Mouse (Mus musculus): ENCODE data around the gene Igsf9b. TPM values are rescaled to one million over a fixed set of nuclear protein-coding genes. Genes with fewer than 3 reads are reported as not detected.

The Igsf9b gene
- polyA plus RNA-seq, 1 experiment from 2014 or later: 2.8 TPM

- no peak overlapping the region for H3K4me2 ChIP-seq (replicated peaks; ENCODE audit: low read depth, low read length)
- no peaks in the 10 kb centered on the region for H3K9me3 ChIP-seq (ENCODE audit: low read length)
- 37% methylated on average over 5 of the region's 5 CpGs for WGBS
- peaks cover 3% of the 10 kb centered on the region for H3K4me1 ChIP-seq (ENCODE audit: insufficient read depth, low read length)
- no peak overlapping the region for H3K4me3 ChIP-seq (ENCODE audit: low read length)
- H3K27me3 ChIP-seq (ENCODE audit: insufficient read depth, low read length): no peaks in the 10 kb centered on the region; the same call in 1 of the 2 replicates
- no peak overlapping the region for H3K9ac ChIP-seq (replicated peaks; ENCODE audit: low read length)
- ATAC-seq (ENCODE audit: low FRiP score, low TSS enrichment): no peak
- H3K27ac ChIP-seq (ENCODE audit: low read length): no peak overlapping the region
- H3K36me3 ChIP-seq (ENCODE audit: insufficient read depth, low read length): no peaks in the 10 kb centered on the region
These were observed 11.6 kb upstream of the Igsf9b start for GRCm38 (mm10) chr9:27287419-27287818.

GRCm38 (mm10) chr9:27288442-27288841 lies 10.6 kb upstream of the Igsf9b start:
- Histone ChIP-seq H3K4me3 (ENCODE audit: low read length) (no peak overlapping the region), H3K4me1 (ENCODE audit: insufficient read depth, low read length) (peaks cover 3% of the 10 kb centered on the region), H3K9me3 (ENCODE audit: low read length) (no peaks in the 10 kb centered on the region), H3K9ac (replicated peaks; ENCODE audit: low read length) (no peak overlapping the region), H3K27ac (ENCODE audit: low read length) (no peak overlapping the region), H3K36me3 (ENCODE audit: insufficient read depth, low read length) (no peaks in the 10 kb centered on the region), H3K27me3 (ENCODE audit: insufficient read depth, low read length) (peaks cover 4% of the 10 kb centered on the region), H3K4me2 (replicated peaks; ENCODE audit: low read depth, low read length) (no peak overlapping the region)
- WGBS: 41% methylated on average over 7 of the region's 7 CpGs
- ATAC-seq (ENCODE audit: low FRiP score, low TSS enrichment): no peak

GRCm38 (mm10) chr9:27289543-27290308 lies 9.3 kb upstream of the Igsf9b start:
- H3K27me3 ChIP-seq (ENCODE audit: insufficient read depth, low read length): peaks cover 7% of the 10 kb centered on the region
- H3K27ac ChIP-seq (ENCODE audit: low read length): no peak overlapping the region
- WGBS: 38% methylated on average over 7 of the region's 7 CpGs
- ATAC-seq (ENCODE audit: low FRiP score, low TSS enrichment): peak; percentile 61; the same call in 1 of the 2 replicates
- peaks cover 3% of the 10 kb centered on the region for H3K4me1 ChIP-seq (ENCODE audit: insufficient read depth, low read length)
- H3K9me3 ChIP-seq (ENCODE audit: low read length): no peaks in the 10 kb centered on the region
- no peak overlapping the region for H3K9ac ChIP-seq (replicated peaks; ENCODE audit: low read length)
- no peak overlapping the region for H3K4me2 ChIP-seq (replicated peaks; ENCODE audit: low read depth, low read length)
- no peaks in the 10 kb centered on the region for H3K36me3 ChIP-seq (ENCODE audit: insufficient read depth, low read length)
- no peak overlapping the region for H3K4me3 ChIP-seq (ENCODE audit: low read length)

GRCm38 (mm10) chr9:27294380-27294779 lies 4.6 kb upstream of the Igsf9b start:
- no peak overlapping the region for H3K4me2 ChIP-seq (replicated peaks; ENCODE audit: low read depth, low read length)
- H3K36me3 ChIP-seq (ENCODE audit: insufficient read depth, low read length): no peaks in the 10 kb centered on the region
- H3K9ac ChIP-seq (replicated peaks; ENCODE audit: low read length): no peak overlapping the region
- WGBS: 70% methylated on average over 4 of the region's 4 CpGs
- H3K4me3 ChIP-seq (ENCODE audit: low read length): no peak overlapping the region
- peaks cover under 1% of the 10 kb centered on the region; the same call in 1 of the 2 replicates for H3K4me1 ChIP-seq (ENCODE audit: insufficient read depth, low read length)
- no peaks in the 10 kb centered on the region for H3K9me3 ChIP-seq (ENCODE audit: low read length)
- no peak for ATAC-seq (ENCODE audit: low FRiP score, low TSS enrichment)
- no peak overlapping the region for H3K27ac ChIP-seq (ENCODE audit: low read length)
- peaks cover 20% of the 10 kb centered on the region for H3K27me3 ChIP-seq (ENCODE audit: insufficient read depth, low read length)

GRCm38 (mm10) chr9:27299286-27300187 lies 533 bp downstream of the Igsf9b start:
- Histone ChIP-seq H3K4me3 (ENCODE audit: low read length) (peak overlapping the region; percentile 75), H3K4me1 (ENCODE audit: insufficient read depth, low read length) (peaks cover 15% of the 10 kb centered on the region; the same call in 1 of the 2 replicates), H3K27me3 (ENCODE audit: insufficient read depth, low read length) (peaks cover 37% of the 10 kb centered on the region), H3K9ac (replicated peaks; ENCODE audit: low read length) (peak overlapping the region; percentile 56), H3K4me2 (replicated peaks; ENCODE audit: low read depth, low read length) (peak overlapping the region; percentile 79), H3K9me3 (ENCODE audit: low read length) (no peaks in the 10 kb centered on the region), H3K36me3 (ENCODE audit: insufficient read depth, low read length) (no peaks in the 10 kb centered on the region), H3K27ac (ENCODE audit: low read length) (no peak overlapping the region)
- 0% methylated on average over 68 of the region's 68 CpGs for WGBS
- no peak; the same call in none of the 2 replicates for ATAC-seq (ENCODE audit: low FRiP score, low TSS enrichment)

- H3K27me3 ChIP-seq (ENCODE audit: insufficient read depth, low read length): peaks cover 37% of the 10 kb centered on the region
- no peaks in the 10 kb centered on the region for H3K36me3 ChIP-seq (ENCODE audit: insufficient read depth, low read length)
- H3K4me2 ChIP-seq (replicated peaks; ENCODE audit: low read depth, low read length): peak overlapping the region; percentile 79
- H3K9me3 ChIP-seq (ENCODE audit: low read length): no peaks in the 10 kb centered on the region
- under 1% methylated on average over 32 of the region's 32 CpGs for WGBS
- no peak overlapping the region for H3K27ac ChIP-seq (ENCODE audit: low read length)
- peak overlapping the region; percentile 75 for H3K4me3 ChIP-seq (ENCODE audit: low read length)
- peak overlapping the region; percentile 56 for H3K9ac ChIP-seq (replicated peaks; ENCODE audit: low read length)
- no peak for ATAC-seq (ENCODE audit: low FRiP score, low TSS enrichment)
- H3K4me1 ChIP-seq (ENCODE audit: insufficient read depth, low read length): peaks cover 15% of the 10 kb centered on the region; the same call in 1 of the 2 replicates
These were observed 1.2 kb downstream of the Igsf9b start for GRCm38 (mm10) chr9:27300188-27300691.

GRCm38 (mm10) chr9:27300698-27301097 lies 1.7 kb downstream of the Igsf9b start:
- 8% methylated on average over 4 of the region's 4 CpGs for WGBS
- no peak overlapping the region; the same call in 1 of the 2 replicates for H3K9ac ChIP-seq (replicated peaks; ENCODE audit: low read length)

GRCm38 (mm10) chr9:27301486-27301885 lies 2.5 kb downstream of the Igsf9b start:
- Histone ChIP-seq H3K36me3 (ENCODE audit: insufficient read depth, low read length) (no peaks in the 10 kb centered on the region), H3K4me1 (ENCODE audit: insufficient read depth, low read length) (peaks cover 15% of the 10 kb centered on the region; the same call in 1 of the 2 replicates), H3K4me2 (replicated peaks; ENCODE audit: low read depth, low read length) (no peak overlapping the region), H3K9me3 (ENCODE audit: low read length) (no peaks in the 10 kb centered on the region), H3K27me3 (ENCODE audit: insufficient read depth, low read length) (peaks cover 34% of the 10 kb centered on the region), H3K27ac (ENCODE audit: low read length) (no peak overlapping the region), H3K9ac (replicated peaks; ENCODE audit: low read length) (no peak overlapping the region), H3K4me3 (ENCODE audit: low read length) (no peak overlapping the region)
- no peak for ATAC-seq (ENCODE audit: low FRiP score, low TSS enrichment)
- WGBS: 48% methylated on average over 5 of the region's 5 CpGs

More at GRCm38 (mm10) chr9:27300698-27301097, 1.7 kb downstream of the Igsf9b start:
- Histone ChIP-seq H3K4me3 (ENCODE audit: low read length) (peak overlapping the region; percentile 75), H3K4me1 (ENCODE audit: insufficient read depth, low read length) (peaks cover 15% of the 10 kb centered on the region; the same call in 1 of the 2 replicates), H3K27ac (ENCODE audit: low read length) (no peak overlapping the region), H3K27me3 (ENCODE audit: insufficient read depth, low read length) (peaks cover 37% of the 10 kb centered on the region), H3K36me3 (ENCODE audit: insufficient read depth, low read length) (no peaks in the 10 kb centered on the region), H3K4me2 (replicated peaks; ENCODE audit: low read depth, low read length) (peak overlapping the region; percentile 79), H3K9me3 (ENCODE audit: low read length) (no peaks in the 10 kb centered on the region)
- ATAC-seq (ENCODE audit: low FRiP score, low TSS enrichment): no peak

- no peak overlapping the region for H3K9ac ChIP-seq (replicated peaks; ENCODE audit: low read length)
- 50% methylated on average over 5 of the region's 5 CpGs for WGBS
- H3K36me3 ChIP-seq (ENCODE audit: insufficient read depth, low read length): no peaks in the 10 kb centered on the region
- no peak overlapping the region for H3K4me3 ChIP-seq (ENCODE audit: low read length)
- no peak for ATAC-seq (ENCODE audit: low FRiP score, low TSS enrichment)
- H3K27ac ChIP-seq (ENCODE audit: low read length): no peak overlapping the region
- peaks cover 15% of the 10 kb centered on the region; the same call in 1 of the 2 replicates for H3K4me1 ChIP-seq (ENCODE audit: insufficient read depth, low read length)
- peaks cover 34% of the 10 kb centered on the region for H3K27me3 ChIP-seq (ENCODE audit: insufficient read depth, low read length)
- no peak overlapping the region for H3K4me2 ChIP-seq (replicated peaks; ENCODE audit: low read depth, low read length)
- no peaks in the 10 kb centered on the region for H3K9me3 ChIP-seq (ENCODE audit: low read length)
These were observed 3.3 kb downstream of the Igsf9b start for GRCm38 (mm10) chr9:27302291-27302690.

All from kidney, embryonic 16.5 days (tissue).